Mouse (Mus musculus) C2C12 (cell line): ENCODE data around the gene Ttc23. TPM values are rescaled to one million over a fixed set of nuclear protein-coding genes. Genes with fewer than 3 reads are reported as not detected.

Experiments
- H3K27me3 ChIP-seq: one replicate; pipeline ENCODE4 v1.6.1; 2011; ENCODE audit not compliant: control insufficient read depth, insufficient read depth, insufficient read length
- H3K36me3 ChIP-seq: one replicate; pipeline ENCODE4 v1.6.1; 2011; ENCODE audit not compliant: control insufficient read depth, insufficient read depth
- H3K4me3 ChIP-seq: one replicate; pipeline ENCODE4 v1.5.1; 2011; ENCODE audit warnings: mild to moderate bottlenecking, control low read depth; ENCODE audit not compliant: poor library complexity, insufficient read depth, severe bottlenecking
- H3K79me2 ChIP-seq: one replicate; pipeline ENCODE4 v1.6.1; 2011; ENCODE audit not compliant: control insufficient read depth, insufficient read depth
- H3K79me3 ChIP-seq: one replicate; pipeline ENCODE4 v1.6.1; 2011; ENCODE audit warnings: low read depth, control low read depth
- H3ac ChIP-seq: one replicate; pipeline ENCODE3; 2011; ENCODE audit warnings: low read depth; ENCODE audit not compliant: control insufficient read depth, insufficient read length
- CEBPB ChIP-seq: IDR thresholded peaks from one replicate; pipeline ENCODE4 v1.6.1; 2011; ENCODE audit warnings: low read depth, mild to moderate bottlenecking, control low read depth, moderate library complexity
- CTCF ChIP-seq: IDR thresholded peaks from one replicate; pipeline ENCODE4 v1.5.1; 2011; ENCODE audit not compliant: control insufficient read depth, insufficient read depth, insufficient read length
- FOSL1 ChIP-seq: IDR thresholded peaks from one replicate; pipeline ENCODE4 v1.8.0; 2011; ENCODE audit warnings: mild to moderate bottlenecking, low read length; ENCODE audit not compliant: poor library complexity, insufficient read depth, severe bottlenecking
- MAX ChIP-seq: IDR thresholded peaks from one replicate; pipeline ENCODE4 v1.6.1; 2011; ENCODE audit warnings: mild to moderate bottlenecking, control low read depth
- MYOD1 ChIP-seq: IDR thresholded peaks from one replicate; pipeline ENCODE4 v1.6.1; 2011; ENCODE audit warnings: low read depth; ENCODE audit not compliant: control insufficient read depth, insufficient read length
- MYOG ChIP-seq: IDR thresholded peaks from one replicate; pipeline ENCODE4 v1.6.1; 2011; ENCODE audit not compliant: control insufficient read depth, insufficient read length; ENCODE audit errors: extremely low read depth
- USF1 ChIP-seq: IDR thresholded peaks from one replicate; pipeline ENCODE4 v1.6.1; 2011; ENCODE audit warnings: low read depth, mild to moderate bottlenecking, control low read depth, moderate library complexity
- polyA plus RNA-seq: library from polyadenylated mRNA; unstranded; fragments of >200 nt; fragmentation: generic; extraction: Trizol; gene quantifications from one replicate; pipeline ENCODE4 v1.2.1, GENCODE M21; 2012; ENCODE audit warnings: missing spikeins

Ttc23 gene
- polyA plus RNA-seq, 1 experiment = 7.2 TPM

GRCm38 (mm10) chr7:67681078-67681477, 33.9 kb downstream of the Ttc23 start:
- H3K27me3 ChIP-seq = no peaks in the 10 kb centered on the region
- no peaks in the 10 kb centered on the region for H3K79me3 ChIP-seq
- peaks cover 3% of the 10 kb centered on the region for H3K36me3 ChIP-seq
- no peak overlapping the region for H3K4me3 ChIP-seq
- no peaks in the 10 kb centered on the region for H3K79me2 ChIP-seq
- H3ac ChIP-seq = no peak overlapping the region
- TF ChIP-seq CTCF (no peak), MYOD1 (no peak), MYOG (no peak), USF1 (no peak), MAX (no peak), CEBPB (no peak), FOSL1 (no peak)

- H3K4me3 ChIP-seq = no peak overlapping the region
- H3K79me3 ChIP-seq = no peaks in the 10 kb centered on the region
- no peak overlapping the region for H3ac ChIP-seq
- no peaks in the 10 kb centered on the region for H3K79me2 ChIP-seq
- no peak for TF ChIP-seq CTCF
- TF ChIP-seq MYOD1 = no peak
- no peak for TF ChIP-seq MAX
- H3K27me3 ChIP-seq = no peaks in the 10 kb centered on the region
- peaks cover 3% of the 10 kb centered on the region for H3K36me3 ChIP-seq
These were observed 35.8 kb downstream of the Ttc23 start for GRCm38 (mm10) chr7:67683006-67683405.

- no peak overlapping the region for H3ac ChIP-seq
- H3K36me3 ChIP-seq = peaks cover 3% of the 10 kb centered on the region
- no peak overlapping the region for H3K4me3 ChIP-seq
- H3K79me2 ChIP-seq = no peaks in the 10 kb centered on the region
- no peaks in the 10 kb centered on the region for H3K79me3 ChIP-seq
- H3K27me3 ChIP-seq = no peaks in the 10 kb centered on the region
- TF ChIP-seq CEBPB = no peak
- TF ChIP-seq MAX = no peak
- TF ChIP-seq MYOD1 = no peak
- TF ChIP-seq USF1 = no peak
- no peak for TF ChIP-seq MYOG
- TF ChIP-seq FOSL1 = no peak
- no peak for TF ChIP-seq CTCF
These were observed 39.3 kb downstream of the Ttc23 start for GRCm38 (mm10) chr7:67686545-67686944.

- Histone ChIP-seq H3K4me3 (no peak overlapping the region), H3K79me2 (no peaks in the 10 kb centered on the region), H3K27me3 (no peaks in the 10 kb centered on the region), H3K79me3 (no peaks in the 10 kb centered on the region), H3K36me3 (no peaks in the 10 kb centered on the region), H3ac (no peak overlapping the region)
- no peak for TF ChIP-seq MYOD1
- no peak for TF ChIP-seq MAX
- TF ChIP-seq CTCF = no peak
- no peak for TF ChIP-seq MYOG
- TF ChIP-seq FOSL1 = no peak
- TF ChIP-seq CEBPB = no peak
- no peak for TF ChIP-seq USF1
These were observed 41.1 kb downstream of the Ttc23 start for GRCm38 (mm10) chr7:67688281-67688680.

GRCm38 (mm10) chr7:67689793-67690192, 42.6 kb downstream of the Ttc23 start:
- no peaks in the 10 kb centered on the region for H3K36me3 ChIP-seq
- H3K79me2 ChIP-seq = no peaks in the 10 kb centered on the region
- H3ac ChIP-seq = no peak overlapping the region
- H3K27me3 ChIP-seq = no peaks in the 10 kb centered on the region
- no peaks in the 10 kb centered on the region for H3K79me3 ChIP-seq
- no peak overlapping the region for H3K4me3 ChIP-seq
- TF ChIP-seq USF1 = no peak
- no peak for TF ChIP-seq CTCF
- no peak for TF ChIP-seq MAX
- TF ChIP-seq CEBPB = no peak
- no peak for TF ChIP-seq FOSL1
- no peak for TF ChIP-seq MYOG
- TF ChIP-seq MYOD1 = no peak

- Histone ChIP-seq H3K27me3 (no peaks in the 10 kb centered on the region), H3K79me3 (no peaks in the 10 kb centered on the region), H3K79me2 (no peaks in the 10 kb centered on the region), H3K36me3 (no peaks in the 10 kb centered on the region), H3K4me3 (no peak overlapping the region), H3ac (no peak overlapping the region)
- TF ChIP-seq CEBPB = no peak
- no peak for TF ChIP-seq FOSL1
- no peak for TF ChIP-seq MYOG
- TF ChIP-seq USF1 = no peak
- no peak for TF ChIP-seq MAX
- no peak for TF ChIP-seq MYOD1
- no peak for TF ChIP-seq CTCF
These were observed 43.8 kb downstream of the Ttc23 start for GRCm38 (mm10) chr7:67691036-67691435.
